Mouse (Mus musculus): ENCODE measurements around the gene Itga3.

- no peak for TF ChIP-seq USF1 (IDR thresholded peaks at IDR 0.05; ENCODE audit: low read depth)
- TF ChIP-seq CTCF (IDR thresholded peaks at IDR 0.05; ENCODE audit: control insufficient read depth, insufficient read depth, insufficient read length), result no peak
- no peak for TF ChIP-seq MAX (IDR thresholded peaks at IDR 0.05)
- TF ChIP-seq MYOD1 (IDR thresholded peaks at IDR 0.05; ENCODE audit: control insufficient read depth, insufficient read length, low read depth), result no peak
- TF ChIP-seq CEBPB (IDR thresholded peaks at IDR 0.05; ENCODE audit: low read depth), result no peak
- TF ChIP-seq MYOG (IDR thresholded peaks at IDR 0.05; ENCODE audit: control insufficient read depth, extremely low read depth, insufficient read length), result no peak
- no peak for TF ChIP-seq FOSL1 (IDR thresholded peaks at IDR 0.05; ENCODE audit: insufficient read depth, low read length, poor library complexity, severe bottlenecking)
Measured at GRCm38 (mm10) chr11:95038818-95039655, 37.6 kb downstream of the Itga3 start.
